Mouse (Mus musculus) kidney, adult 8-10 months (tissue): ENCODE data around the gene Slco3a1.
A peak's percentile ranks its signal among the peaks of the same experiment; 100 is the strongest.

Experiments used
- DNase-seq, 2 experiments: peaks; one replicate each; pipeline ENCODE4 v3.0.0; 2022

Slco3a1 gene

GRCm38 (mm10) chr7:74376397-74377044 is 178.1 kb downstream of the Slco3a1 start:
- DNase-seq, result peak; percentile 68 to 77

DNA sequence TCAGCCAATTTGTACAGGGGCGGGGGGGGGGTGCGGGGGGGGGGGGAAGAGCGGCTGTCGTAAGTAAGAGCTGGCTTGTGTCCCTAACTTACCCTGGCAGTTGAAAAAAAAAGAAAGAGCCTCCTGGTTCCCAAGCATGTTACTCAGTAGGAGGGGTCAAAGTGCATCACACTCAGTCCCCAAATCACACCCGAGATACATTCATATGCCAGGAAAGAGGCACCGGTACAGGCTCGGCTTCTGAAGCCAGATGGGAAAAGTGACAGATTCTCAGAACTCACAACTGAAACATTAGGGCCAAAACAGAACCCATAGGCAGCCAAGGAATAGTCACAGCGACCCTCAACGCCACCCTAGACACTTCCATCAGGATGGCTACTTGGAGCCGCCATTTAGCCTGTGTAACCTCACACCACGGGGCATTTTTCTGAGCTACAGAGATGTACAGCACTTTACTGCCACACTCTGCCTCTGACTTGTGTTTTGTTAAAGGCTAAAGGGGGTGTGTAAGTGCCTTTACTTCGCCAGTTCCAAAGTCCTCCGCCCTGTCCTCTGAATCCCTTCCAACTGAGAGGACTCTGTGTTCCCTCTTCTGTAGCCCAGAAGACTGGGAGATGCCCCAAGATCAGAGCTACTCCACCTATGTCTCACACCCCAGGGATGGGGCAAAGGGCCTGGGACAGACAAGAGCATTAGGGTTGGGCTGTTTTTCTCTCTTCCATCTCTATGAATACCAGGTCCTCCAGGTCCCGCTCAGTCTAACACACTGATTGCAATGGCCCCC is 179.2 kb downstream of the Slco3a1 start:
- peak; percentile 71 to 83 for DNase-seq

- DNase-seq, result peak; percentile 41 to 70
Measured at GRCm38 (mm10) chr7:74373056-74373455, 181.5 kb downstream of the Slco3a1 start.

GRCm38 (mm10) chr7:74372141-74372582 is 182.4 kb downstream of the Slco3a1 start:
- DNase-seq, result no peak

DNA sequence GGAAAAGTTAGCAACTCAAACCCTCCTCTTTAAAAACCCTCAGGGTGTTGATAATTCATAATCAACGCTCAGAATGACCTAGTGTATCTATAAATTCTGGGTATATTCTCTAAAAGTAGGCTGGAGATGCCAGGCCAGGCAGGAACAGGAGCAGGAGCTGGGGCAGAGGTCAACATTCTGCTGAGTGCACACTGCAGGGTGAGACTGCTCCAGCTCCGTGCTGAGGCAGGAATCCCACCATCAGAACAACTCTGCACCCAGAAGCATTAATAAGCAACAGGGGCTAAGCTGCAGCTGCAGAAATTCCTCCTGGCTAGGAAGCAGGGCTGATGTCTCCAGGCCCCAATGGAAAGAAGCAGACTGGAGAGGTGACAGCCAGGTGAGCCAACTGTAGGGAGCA is 182.9 kb downstream of the Slco3a1 start:
- DNase-seq, result peak in 1 of 2 experiments; percentile 42

DNA sequence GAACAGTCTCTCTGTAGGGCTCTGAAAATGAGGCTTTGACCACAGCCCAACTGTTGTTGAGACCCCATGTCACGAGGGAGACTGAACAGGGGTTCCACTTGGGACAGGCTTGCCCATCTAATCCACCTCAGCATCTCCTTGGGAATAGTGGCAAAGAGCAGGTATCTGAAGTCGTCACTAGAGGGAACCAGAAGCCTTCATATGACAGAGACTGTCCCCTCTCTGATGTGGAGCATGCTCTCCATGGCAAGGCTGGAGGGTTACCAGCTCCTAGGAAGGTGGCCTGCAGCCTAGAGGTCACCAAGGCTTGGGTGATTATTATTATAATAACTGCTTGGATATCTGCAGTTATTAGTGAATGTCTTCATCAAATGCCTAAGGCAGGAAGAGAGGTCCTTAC is 183.4 kb downstream of the Slco3a1 start:
- DNase-seq, result peak; percentile 60 to 62

DNA sequence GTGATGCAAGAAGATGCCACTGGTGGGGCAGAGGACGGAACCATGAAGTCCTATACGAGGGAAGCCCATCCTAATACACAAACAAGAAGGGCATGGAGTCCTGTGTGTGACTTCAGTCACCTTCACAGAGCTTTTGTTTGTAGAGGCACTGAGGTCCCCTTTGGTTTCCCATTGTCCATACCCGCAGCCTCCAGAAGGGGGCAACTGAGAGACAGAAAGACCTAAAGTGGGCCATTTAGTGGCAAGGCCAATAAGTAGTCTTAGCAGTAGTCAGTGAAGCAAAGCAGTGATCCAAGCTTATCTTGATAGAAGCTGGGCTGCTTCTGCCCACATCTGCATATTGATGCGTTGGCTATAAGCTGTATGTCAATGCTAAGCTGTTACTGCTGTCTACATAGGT is 184.9 kb downstream of the Slco3a1 start:
- peak in 1 of 2 experiments; percentile 61 for DNase-seq

DNA sequence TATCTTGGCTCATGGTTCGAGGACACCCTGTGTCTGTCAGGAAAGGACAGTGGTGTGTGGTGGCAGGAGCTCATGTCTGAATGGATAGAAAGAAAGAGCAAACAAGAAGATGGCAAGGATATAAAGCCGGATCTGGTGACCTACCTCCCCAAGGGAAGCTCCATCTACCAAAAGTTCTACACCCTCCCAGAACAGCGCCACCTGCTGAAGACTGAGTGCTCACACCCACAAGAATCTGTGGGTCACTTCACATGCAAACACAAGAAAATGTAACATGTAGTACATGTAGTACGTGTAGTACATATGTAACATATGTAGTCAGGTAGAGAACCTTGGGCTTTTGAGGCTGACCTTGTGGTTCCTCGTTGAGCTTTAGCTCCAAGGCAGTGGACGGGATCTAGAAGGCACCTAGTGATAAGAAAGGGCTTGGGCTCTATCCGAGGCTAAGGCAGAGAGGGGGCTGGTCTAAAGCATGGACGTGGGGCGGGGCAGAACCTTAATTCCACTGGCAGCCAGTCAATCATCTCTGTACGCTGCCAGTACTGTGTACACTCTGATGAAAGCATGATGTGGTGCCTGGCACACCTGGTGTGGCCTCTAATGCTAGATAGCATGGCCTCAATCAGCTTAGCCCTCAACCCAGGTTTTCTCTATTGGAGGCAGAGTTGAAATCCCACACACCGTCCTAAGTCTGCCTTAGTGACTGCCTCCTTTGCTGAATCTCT is 186.2 kb downstream of the Slco3a1 start:
- no peak for DNase-seq

DNA sequence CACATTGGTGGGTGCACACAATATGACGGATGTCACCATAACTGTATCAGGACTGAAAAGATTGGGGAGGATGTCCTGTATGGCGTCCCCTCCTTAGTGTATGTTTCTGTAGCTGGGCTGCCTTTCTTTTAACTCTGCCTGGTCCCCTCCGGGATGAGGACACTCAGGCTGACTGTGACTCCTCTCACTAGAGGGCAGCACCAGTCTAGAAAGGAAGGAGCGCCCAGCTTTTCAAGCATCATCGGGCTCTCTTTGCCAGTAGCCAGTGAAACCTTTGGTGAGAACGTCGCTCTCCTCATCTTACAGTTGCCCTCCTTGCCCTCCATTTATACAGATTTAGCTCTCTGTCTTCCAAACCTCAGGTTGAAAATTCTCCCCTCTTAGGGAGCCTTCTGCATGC is 187.2 kb downstream of the Slco3a1 start:
- DNase-seq, result peak in 1 of 2 experiments; percentile 58

DNA sequence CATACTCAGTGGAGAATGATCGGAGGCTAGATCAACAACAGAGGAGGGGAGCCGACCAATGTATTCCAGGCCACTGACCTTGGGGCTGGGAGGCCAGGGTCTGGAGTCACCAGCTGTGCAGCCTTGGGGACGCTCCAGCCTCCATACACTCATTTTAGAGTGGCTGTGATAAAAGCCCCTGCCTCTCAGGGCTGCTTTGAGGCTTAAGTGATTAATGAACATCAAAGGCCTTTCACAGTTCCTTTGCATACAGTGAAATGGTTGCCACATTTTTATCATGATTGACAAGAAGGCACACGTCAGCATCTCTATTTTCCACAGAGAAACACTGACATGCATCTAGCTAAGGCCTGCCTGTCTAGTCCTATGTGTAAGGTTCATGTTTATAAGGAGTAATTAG is 189.0 kb downstream of the Slco3a1 start:
- no peak for DNase-seq

GRCm38 (mm10) chr7:74364956-74365355 is 189.6 kb downstream of the Slco3a1 start:
- no peak for DNase-seq

DNA sequence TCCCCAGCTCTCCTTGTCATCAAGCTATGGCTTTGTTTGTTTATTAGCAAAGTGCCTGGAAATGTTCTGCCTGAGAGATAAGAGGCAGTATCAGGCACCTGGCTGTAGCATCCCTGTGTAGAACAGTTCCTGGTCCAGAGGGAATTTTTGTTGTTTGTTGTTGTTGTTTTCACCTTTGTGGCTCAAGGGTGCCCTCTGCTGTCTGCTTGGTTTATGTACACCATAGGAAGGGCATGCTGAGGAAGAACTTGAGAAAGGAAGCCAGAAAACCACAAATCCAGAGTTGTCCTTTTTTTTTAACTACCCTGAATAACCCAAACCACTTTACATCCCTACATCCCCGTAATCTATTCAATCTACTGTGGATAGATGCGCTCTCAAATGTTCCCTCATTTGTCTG is 191.1 kb downstream of the Slco3a1 start:
- no peak for DNase-seq

DNA sequence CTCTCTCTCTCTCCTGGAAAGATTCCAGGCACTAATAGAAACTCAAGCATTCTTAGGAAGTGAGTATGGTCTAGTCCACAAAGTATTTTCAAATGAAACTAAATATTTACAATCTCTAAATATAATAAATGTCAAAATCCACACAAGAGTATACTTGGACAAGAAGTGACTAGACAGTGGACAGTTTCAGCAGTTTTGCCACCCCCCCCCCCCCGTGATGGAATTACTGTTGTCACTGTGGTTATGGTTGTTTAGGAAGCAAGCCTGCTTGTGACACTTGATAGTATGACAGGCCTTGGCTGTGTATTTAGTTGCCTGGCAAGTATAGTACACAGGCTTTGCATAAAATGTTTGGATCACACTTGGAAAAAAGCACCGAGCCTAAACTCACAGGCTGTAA is 192.9 kb downstream of the Slco3a1 start:
- DNase-seq, result no peak

DNA sequence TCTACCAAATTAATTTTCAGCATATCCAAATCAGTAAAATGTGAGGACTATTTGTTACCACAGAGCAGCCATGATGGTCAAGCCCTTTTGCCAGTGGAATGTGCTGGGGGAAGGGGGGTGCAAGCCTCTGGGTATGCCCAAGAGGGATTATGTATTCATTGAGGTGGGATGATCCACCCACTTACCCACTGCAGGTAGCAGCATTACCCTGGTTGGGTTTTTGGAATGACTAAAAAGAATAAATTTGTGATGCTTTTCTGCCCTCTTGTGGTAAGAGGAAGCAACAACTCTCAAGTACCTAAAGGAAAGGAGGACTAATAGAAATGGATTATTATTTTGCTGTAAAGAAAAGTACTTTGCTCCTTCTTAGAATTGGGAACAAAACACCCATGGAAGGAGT is 197.6 kb downstream of the Slco3a1 start:
- DNase-seq, result no peak

DNA sequence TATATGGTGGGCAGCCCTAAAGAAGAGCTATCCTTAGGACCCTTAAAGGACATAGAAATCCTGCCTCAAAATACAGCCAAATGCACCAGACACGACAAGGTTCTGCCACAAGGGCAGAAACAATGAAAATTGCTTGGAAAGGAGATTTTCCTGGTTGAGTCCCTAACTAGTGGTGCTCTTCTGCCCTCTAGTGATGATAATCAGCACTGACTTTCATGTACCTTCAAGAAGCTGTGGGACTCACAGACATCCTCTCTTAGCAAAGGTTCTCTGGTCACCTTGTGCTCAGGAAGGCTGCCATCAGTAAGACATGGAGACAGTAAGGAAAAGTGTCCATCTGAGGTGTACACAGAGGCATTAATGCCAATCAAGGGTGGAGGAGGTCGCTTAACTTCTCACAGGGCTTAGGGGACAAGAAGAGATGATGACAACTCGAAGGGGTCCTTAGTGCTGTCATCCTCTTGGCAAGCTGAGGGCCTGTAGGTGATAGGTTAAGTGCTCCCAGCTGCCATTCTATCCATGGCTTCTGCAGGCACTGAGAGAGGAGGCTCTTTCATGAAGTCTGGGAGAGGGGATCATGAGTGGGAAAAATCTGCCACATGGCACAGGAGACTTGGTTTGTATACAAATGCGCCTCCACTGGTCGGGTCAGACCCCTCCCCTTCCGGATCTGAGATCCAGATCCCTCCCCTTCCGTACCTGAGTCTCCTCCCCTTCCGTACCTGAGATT is 199.9 kb downstream of the Slco3a1 start:
- no peak for DNase-seq

DNA sequence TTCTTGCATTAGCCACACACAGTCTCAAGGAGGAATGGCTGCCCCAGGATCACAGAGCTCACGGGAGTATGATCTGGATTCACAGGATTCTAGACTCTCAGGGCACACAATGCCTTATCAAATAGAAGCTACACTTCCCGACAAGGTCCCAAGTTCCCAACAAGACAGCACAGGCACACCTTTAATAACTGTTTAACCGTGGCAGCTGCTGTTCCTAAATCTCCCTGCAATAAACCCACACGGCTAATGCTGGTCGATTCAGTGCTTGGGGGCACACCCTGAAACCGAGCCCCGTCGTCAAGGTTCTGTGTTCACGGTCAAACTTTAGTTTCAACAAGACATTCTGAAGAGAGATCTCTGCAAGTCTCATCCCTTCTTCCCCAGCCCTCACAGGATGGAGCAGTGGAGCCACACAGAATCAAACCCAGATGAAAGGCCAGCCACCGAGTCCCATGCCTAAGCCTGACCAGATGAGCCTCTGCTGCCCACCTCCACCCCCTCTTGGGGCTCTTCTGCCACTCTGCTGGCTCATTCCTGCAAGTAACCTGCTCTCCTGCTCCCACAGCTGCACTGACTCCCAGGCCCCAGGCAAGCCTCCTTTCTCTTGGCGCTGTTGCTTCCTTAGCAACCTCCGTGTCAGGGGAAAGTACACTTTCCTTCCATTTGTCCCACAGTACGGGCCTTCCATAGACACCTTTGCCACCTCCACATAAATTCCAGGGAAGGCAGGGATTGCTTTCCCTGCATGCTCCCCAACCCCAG is 200.7 kb downstream of the Slco3a1 start:
- no peak for DNase-seq

DNA sequence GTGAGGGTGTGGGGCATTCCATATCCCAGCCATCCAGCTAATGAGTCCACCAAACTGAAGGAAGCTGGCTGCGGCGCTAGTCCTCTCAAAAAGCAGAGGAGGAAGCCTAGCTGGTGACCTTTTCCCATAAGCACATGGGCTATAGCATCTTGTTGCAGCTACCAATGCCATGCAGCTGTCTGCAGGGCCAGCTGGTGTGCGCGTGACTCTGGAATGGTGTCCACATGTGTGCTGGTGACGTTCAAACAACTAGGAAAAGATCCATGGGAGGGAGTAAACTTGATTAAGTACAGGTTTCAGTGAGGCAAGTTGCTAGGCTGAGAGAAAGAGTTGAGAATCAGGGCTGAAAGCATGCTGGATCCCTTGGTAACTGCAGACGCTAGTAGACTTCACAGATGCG is 201.3 kb downstream of the Slco3a1 start:
- DNase-seq, result no peak

GRCm38 (mm10) chr7:74348318-74348890 is 206.2 kb downstream of the Slco3a1 start:
- no peak for DNase-seq

- no peak for DNase-seq
Measured at GRCm38 (mm10) chr7:74347026-74347425, 207.6 kb downstream of the Slco3a1 start.

- DNase-seq, result no peak
Measured at GRCm38 (mm10) chr7:74346451-74346850, 208.1 kb downstream of the Slco3a1 start.

DNA sequence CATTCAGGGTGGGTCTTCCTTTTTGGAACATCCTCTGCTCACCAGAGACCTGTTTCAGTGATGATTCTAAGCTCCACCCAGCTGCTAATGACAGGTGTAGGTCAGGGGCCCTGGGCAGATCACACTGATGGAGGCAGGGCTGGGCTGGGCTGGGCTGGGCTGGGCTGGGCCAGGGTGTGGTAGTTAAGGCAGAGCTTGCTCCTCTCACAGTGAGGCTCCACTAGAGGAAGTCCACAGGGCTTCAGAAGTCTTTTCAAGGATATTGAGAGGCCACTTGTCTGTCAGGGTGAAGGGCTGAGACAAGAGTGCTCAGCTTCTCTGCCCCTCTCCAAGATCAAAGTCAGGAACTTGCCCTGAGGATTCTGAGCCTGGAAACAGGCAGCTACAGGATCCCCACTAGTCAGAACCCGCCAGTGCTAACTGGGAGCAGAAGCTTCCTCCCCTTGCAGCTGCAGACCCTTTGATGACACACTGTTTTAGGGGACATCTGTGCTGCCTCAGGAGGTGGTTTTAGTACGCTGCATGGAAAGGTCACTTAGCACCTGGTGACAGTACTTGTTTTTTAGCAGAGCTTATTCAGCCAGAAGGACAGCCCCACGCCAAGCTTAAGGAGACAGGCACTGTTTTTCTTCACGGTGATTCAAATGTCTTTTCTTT is 213.3 kb downstream of the Slco3a1 start:
- no peak for DNase-seq
